Mouse (Mus musculus) limb, embryonic 15.5 days (tissue): ENCODE data around the gene Ccdc27. TPM values are rescaled to one million over a fixed set of nuclear protein-coding genes. Genes with fewer than 3 reads are reported as not detected.
A peak's percentile ranks its signal among the peaks of the same experiment; 100 is the strongest.

Source experiments
- ATAC-seq: fragments of 200-750 bp; cut with Nextera tagmentation; 2 replicates; pipeline ENCODE4 v1.8.0; 2017; ENCODE audit warnings: low read depth, moderate TSS enrichment; ENCODE audit not compliant: insufficient number of reproducible peaks, low FRiP score, low TSS enrichment
- H3K27ac ChIP-seq: fragments of 300-500 bp; sonication (generic); 2 replicates; pipeline ENCODE4 v1.5.1; 2015; ENCODE audit warnings: moderate library complexity, mild to moderate bottlenecking, inconsistent platforms
- H3K27me3 ChIP-seq: fragments of 300-500 bp; sonication (generic); 2 replicates; pipeline ENCODE4 v1.6.1; 2015; ENCODE audit warnings: inconsistent platforms
- H3K36me3 ChIP-seq: fragments of 300-500 bp; sonication (generic); 2 replicates; pipeline ENCODE4 v1.6.1; 2015; ENCODE audit warnings: inconsistent platforms
- H3K4me1 ChIP-seq: fragments of 300-500 bp; sonication (generic); 2 replicates; pipeline ENCODE4 v1.6.1; 2015; ENCODE audit warnings: inconsistent platforms
- H3K4me2 ChIP-seq: fragments of 300-500 bp; sonication (generic); 2 replicates; pipeline ENCODE4 v1.6.1; 2015; ENCODE audit warnings: mild to moderate bottlenecking, inconsistent platforms
- H3K4me3 ChIP-seq: fragments of 300-500 bp; sonication (generic); 2 replicates; pipeline ENCODE4 v1.5.1; 2015; ENCODE audit warnings: mild to moderate bottlenecking, inconsistent platforms
- H3K9ac ChIP-seq: fragments of 300-500 bp; sonication (generic); 2 replicates; pipeline ENCODE4 v1.6.1; 2015; ENCODE audit warnings: inconsistent platforms
- H3K9me3 ChIP-seq: fragments of 300-500 bp; sonication (generic); 2 replicates; pipeline ENCODE4 v1.6.1; 2016; ENCODE audit warnings: inconsistent platforms
- WGBS: fragments of 180-500 bp; shearing (Covaris S2); methylation state at CpG from one replicate; pipeline ENCODE4 v1.1.7; 2015; 5-methylcytosine and 5-hydroxymethylcytosine counted together
- polyA plus RNA-seq: library from polyadenylated mRNA; unstranded; fragments of >200 nt; fragmentation: Nextera tagmentation; extraction: Ambion mirVana; gene quantifications from 2 replicates; pipeline ENCODE4 v1.2.1, GENCODE M21; 2015

The Ccdc27 gene
- polyA plus RNA-seq, 1 experiment from 2014 or later = not detected

DNA sequence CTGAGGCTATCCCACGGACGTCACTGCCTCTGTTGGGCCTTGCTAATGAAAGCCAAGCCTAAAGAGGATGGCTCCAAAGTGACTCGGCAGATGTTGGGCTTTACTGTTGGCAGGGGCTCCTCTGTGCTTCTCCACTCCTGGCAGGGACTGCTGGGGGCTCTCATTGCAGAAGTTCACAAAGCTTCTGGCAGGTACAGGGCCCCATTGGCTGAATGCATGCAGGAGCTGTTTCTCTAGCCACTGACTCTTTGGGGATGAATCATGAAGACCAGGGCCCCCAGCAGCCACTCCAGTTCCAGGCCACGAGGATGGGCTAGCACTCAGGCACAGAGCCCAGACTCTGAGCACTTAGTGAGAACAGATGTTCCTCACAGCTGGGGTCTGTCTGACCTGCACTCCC, 15.2 kb upstream of the Ccdc27 start:
- no peak overlapping the region for H3K4me2 ChIP-seq
- H3K4me3 ChIP-seq = no peak overlapping the region
- no peaks in the 10 kb centered on the region for H3K9me3 ChIP-seq
- H3K27ac ChIP-seq = peak overlapping the region; percentile 19; the same call in 1 of the 2 replicates
- peaks cover 19% of the 10 kb centered on the region for H3K4me1 ChIP-seq
- H3K27me3 ChIP-seq = 0 out of 2 replicates have a peak, but pooled peaks cover 3% of the 10 kb centered on the region
- 39% methylated on average over 4 of the region's 4 CpGs for WGBS
- H3K36me3 ChIP-seq = no peaks in the 10 kb centered on the region
- H3K9ac ChIP-seq = no peak overlapping the region
- no peak for ATAC-seq

- Histone ChIP-seq H3K27ac (no peak overlapping the region), H3K4me2 (no peak overlapping the region), H3K4me3 (no peak overlapping the region), H3K4me1 (peaks cover 19% of the 10 kb centered on the region), H3K36me3 (no peaks in the 10 kb centered on the region), H3K9me3 (no peaks in the 10 kb centered on the region), H3K27me3 (0 out of 2 replicates have a peak, but pooled peaks cover 1% of the 10 kb centered on the region), H3K9ac (no peak overlapping the region)
- ATAC-seq = no peak
- 25% methylated on average over 2 of the region's 2 CpGs for WGBS
Observed at GRCm38 (mm10) chr4:154056661-154057060, 14.2 kb upstream of the Ccdc27 start.

DNA sequence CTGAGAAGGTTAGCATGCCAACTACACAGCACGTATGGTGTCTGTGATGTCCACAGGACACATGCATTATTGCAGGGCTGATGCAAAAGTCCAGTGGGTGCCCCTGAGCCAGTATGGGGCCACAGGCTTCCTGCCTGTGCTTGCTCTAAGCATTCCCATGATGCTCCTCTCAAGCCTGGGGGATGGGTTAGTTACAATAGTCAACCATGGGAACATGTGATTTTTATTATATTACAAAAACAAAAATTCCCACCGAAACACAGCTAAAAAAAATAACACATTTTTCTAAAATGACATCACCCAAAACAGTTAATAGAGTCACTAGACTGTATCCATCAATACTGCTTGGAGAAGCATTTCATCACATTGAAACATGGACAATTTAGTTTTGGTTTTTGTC, 13.6 kb upstream of the Ccdc27 start:
- H3K27ac ChIP-seq = no peak overlapping the region
- no peak for ATAC-seq
- 53% methylated on average over 2 of the region's 2 CpGs for WGBS

DNA sequence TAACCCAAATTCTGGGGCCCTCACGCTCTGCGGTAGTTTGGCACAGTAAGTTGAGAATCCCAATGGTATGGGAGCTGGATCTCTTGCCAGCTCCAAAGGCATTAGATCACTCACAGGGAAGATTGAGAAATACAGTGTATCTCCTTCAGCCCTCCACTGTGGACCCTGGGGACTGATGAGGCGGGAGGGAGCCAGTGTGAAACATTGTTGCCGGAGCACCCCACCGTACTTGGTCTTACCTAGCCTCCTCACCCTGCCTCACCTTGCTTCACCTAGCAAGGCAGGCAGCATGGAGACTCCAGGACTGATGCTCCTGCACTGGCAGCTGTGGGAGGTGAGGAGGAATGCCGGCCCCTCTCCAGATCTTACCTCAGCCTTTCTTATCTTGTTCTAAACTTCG, 13.0 kb upstream of the Ccdc27 start:
- Histone ChIP-seq H3K9me3 (no peaks in the 10 kb centered on the region), H3K9ac (no peak overlapping the region), H3K27ac (no peak overlapping the region), H3K27me3 (no peaks in the 10 kb centered on the region), H3K4me3 (no peak overlapping the region), H3K4me1 (peaks cover 19% of the 10 kb centered on the region), H3K4me2 (no peak overlapping the region), H3K36me3 (no peaks in the 10 kb centered on the region)
- no peak for ATAC-seq
- WGBS = 76% methylated on average over 7 of the region's 7 CpGs

More for the DNA sequence above, 13.6 kb upstream of the Ccdc27 start:
- Histone ChIP-seq H3K4me2 (no peak overlapping the region), H3K9ac (no peak overlapping the region), H3K4me1 (peaks cover 19% of the 10 kb centered on the region), H3K27me3 (no peaks in the 10 kb centered on the region), H3K9me3 (no peaks in the 10 kb centered on the region), H3K36me3 (no peaks in the 10 kb centered on the region), H3K4me3 (no peak overlapping the region)

DNA sequence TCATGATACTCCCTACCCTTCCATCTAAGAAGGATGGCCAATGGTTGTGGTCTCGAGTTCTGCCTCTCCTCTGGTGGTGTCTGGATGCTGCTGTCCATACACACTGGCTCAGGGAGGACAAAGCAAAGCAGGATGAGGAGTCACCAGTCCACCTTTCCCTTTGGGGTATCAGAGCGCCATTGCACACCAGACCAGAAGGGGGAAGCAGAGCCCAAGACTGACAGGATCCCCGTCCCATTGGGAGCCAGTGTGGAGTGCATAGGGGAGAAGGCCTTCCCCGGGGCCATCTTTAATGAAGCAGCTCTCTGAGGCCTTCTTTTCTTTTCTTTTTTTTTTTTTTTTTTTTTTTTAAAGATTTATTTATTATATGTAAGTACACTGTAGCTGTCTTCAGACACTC, 10.6 kb upstream of the Ccdc27 start:
- Histone ChIP-seq H3K36me3 (no peaks in the 10 kb centered on the region), H3K9me3 (no peaks in the 10 kb centered on the region), H3K4me3 (no peak overlapping the region), H3K9ac (no peak overlapping the region), H3K4me2 (no peak overlapping the region), H3K4me1 (peaks cover 19% of the 10 kb centered on the region), H3K27me3 (no peaks in the 10 kb centered on the region), H3K27ac (no peak overlapping the region)
- no peak for ATAC-seq
- 49% methylated on average over 4 of the region's 4 CpGs for WGBS

- no peak overlapping the region for H3K9ac ChIP-seq
- no peaks in the 10 kb centered on the region for H3K9me3 ChIP-seq
- H3K27ac ChIP-seq = no peak overlapping the region
- peaks cover 4% of the 10 kb centered on the region for H3K4me1 ChIP-seq
- WGBS = 82% methylated on average over 3 of the region's 3 CpGs
- no peak overlapping the region for H3K4me3 ChIP-seq
- no peak for ATAC-seq
- no peaks in the 10 kb centered on the region for H3K36me3 ChIP-seq
- H3K27me3 ChIP-seq = no peaks in the 10 kb centered on the region
- H3K4me2 ChIP-seq = no peak overlapping the region
Observed at GRCm38 (mm10) chr4:154051401-154051800, 8.9 kb upstream of the Ccdc27 start.

DNA sequence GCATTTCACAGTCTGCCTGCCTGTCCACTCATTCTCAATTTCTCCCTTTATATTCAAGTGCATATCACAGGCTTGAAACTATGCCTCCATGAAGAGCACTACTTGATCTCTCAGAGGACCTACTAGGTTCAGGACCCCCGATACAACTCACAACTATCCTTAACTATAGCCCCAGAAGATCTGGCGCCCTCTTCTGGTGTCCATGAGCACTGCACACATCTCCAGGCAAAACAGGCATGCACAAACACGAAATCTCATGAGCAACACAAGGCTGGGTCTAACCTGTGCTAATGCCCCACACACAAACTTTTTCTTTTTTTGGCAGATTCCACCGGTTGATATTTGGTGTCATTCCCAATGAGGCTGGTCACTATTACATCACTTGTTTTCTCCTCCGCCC, 3.4 kb upstream of the Ccdc27 start:
- Histone ChIP-seq H3K4me3 (no peak overlapping the region), H3K27ac (no peak overlapping the region), H3K36me3 (no peaks in the 10 kb centered on the region), H3K4me1 (no peaks in the 10 kb centered on the region), H3K27me3 (no peaks in the 10 kb centered on the region), H3K9ac (no peak overlapping the region), H3K9me3 (no peaks in the 10 kb centered on the region), H3K4me2 (no peak overlapping the region)
- 68% methylated on average over 5 of the region's 5 CpGs for WGBS
- no peak for ATAC-seq

DNA sequence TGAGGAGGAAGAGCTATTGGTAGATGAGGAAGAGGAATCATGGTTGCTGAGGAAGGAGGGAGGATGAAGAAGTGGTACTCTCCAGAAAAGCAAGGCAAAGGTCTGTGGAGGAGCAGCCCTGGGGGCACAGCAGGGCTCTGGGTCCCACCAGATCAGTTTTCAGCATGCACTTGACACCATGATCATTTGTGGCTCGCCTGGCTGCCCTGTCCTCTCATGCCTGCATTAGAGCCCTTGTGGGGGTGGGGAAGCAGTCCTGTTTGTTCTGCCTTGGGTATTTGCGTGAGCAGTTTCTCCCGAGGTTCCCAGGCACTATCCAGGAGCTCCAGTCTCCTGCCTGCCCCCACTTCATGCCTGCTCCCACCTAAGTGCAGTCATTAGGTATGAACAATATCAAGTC, 5.4 kb downstream of the Ccdc27 start:
- Histone ChIP-seq H3K9me3 (no peaks in the 10 kb centered on the region), H3K4me3 (no peak overlapping the region), H3K27me3 (0 out of 2 replicates have a peak, but pooled peaks cover 6% of the 10 kb centered on the region), H3K9ac (no peak overlapping the region), H3K4me2 (no peak overlapping the region), H3K27ac (no peak overlapping the region), H3K36me3 (no peaks in the 10 kb centered on the region), H3K4me1 (no peaks in the 10 kb centered on the region)
- 35% methylated on average over 3 of the region's 3 CpGs for WGBS
- ATAC-seq = no peak

- Histone ChIP-seq H3K27me3 (peaks cover 41% of the 10 kb centered on the region), H3K9me3 (no peaks in the 10 kb centered on the region)
- no peak for ATAC-seq
Observed at GRCm38 (mm10) chr4:154028646-154029045, 13.8 kb downstream of the Ccdc27 start.

DNA sequence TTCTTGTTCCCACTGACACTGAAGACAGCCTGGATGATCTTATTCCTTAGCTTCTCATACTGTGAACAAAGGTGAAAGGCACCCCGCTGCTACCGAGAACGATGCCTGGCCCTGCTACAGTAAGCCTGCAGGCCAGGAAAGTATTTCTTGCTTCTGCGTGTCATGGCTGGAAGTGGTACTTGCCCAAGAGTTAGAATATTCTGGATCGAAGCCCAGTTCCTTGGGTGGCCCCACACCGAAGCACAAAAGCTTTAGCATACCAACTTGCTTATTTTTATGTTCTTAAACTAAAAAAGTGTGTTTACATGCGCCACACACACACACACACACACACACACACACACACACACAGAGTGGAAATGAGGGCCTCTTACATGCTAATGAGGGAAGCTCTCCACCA, 14.4 kb downstream of the Ccdc27 start:
- Histone ChIP-seq H3K4me3 (no peak overlapping the region), H3K27me3 (peaks cover 41% of the 10 kb centered on the region), H3K4me2 (no peak overlapping the region), H3K4me1 (peaks cover 22% of the 10 kb centered on the region), H3K36me3 (no peaks in the 10 kb centered on the region), H3K9me3 (no peaks in the 10 kb centered on the region), H3K27ac (0 out of 2 replicates have a peak overlapping the region, but pooled peaks have one; percentile 17), H3K9ac (no peak overlapping the region)
- no peak for ATAC-seq
- WGBS = 55% methylated on average over 7 of the region's 7 CpGs

More at GRCm38 (mm10) chr4:154028646-154029045, 13.8 kb downstream of the Ccdc27 start:
- Histone ChIP-seq H3K27ac (no peak overlapping the region), H3K4me3 (no peak overlapping the region), H3K4me2 (no peak overlapping the region), H3K4me1 (peaks cover 22% of the 10 kb centered on the region), H3K9ac (no peak overlapping the region), H3K36me3 (no peaks in the 10 kb centered on the region)

- Histone ChIP-seq H3K4me2 (peak overlapping the region; percentile 52), H3K27ac (no peak overlapping the region), H3K27me3 (peaks cover 41% of the 10 kb centered on the region), H3K9ac (no peak overlapping the region), H3K4me1 (peaks cover 32% of the 10 kb centered on the region), H3K36me3 (peaks cover 5% of the 10 kb centered on the region), H3K4me3 (peak overlapping the region; percentile 37), H3K9me3 (no peaks in the 10 kb centered on the region)
- ATAC-seq = no peak
- WGBS = 26% methylated on average over 2 of the region's 2 CpGs
Observed at GRCm38 (mm10) chr4:154026441-154026761, 16.1 kb downstream of the Ccdc27 start.

- under 1% methylated on average over 33 of the region's 33 CpGs for WGBS
- Histone ChIP-seq H3K27me3 (peaks cover 41% of the 10 kb centered on the region), H3K4me3 (peak within 1 kb of the TSS; percentile 37), H3K9ac (0 out of 2 replicates have a peak within 1 kb of the TSS, but pooled peaks have one; percentile 18), H3K4me1 (peaks cover 32% of the 10 kb centered on the region), H3K27ac (peak within 1 kb of the TSS; percentile 28; the same call in 1 of the 2 replicates), H3K36me3 (peaks cover 11% of the 10 kb centered on the region), H3K9me3 (no peaks in the 10 kb centered on the region), H3K4me2 (peak within 1 kb of the TSS; percentile 52)
- ATAC-seq = peak; percentile 40; the same call in 1 of the 2 replicates
Observed at GRCm38 (mm10) chr4:154025641-154026440, 16.6 kb downstream of the Ccdc27 start, which contains the start of gene Smim1. TSS of gene Smim1 (minus strand) at chr4:154026230.
